Mouse (Mus musculus) thymus, adult 18-20 months (tissue): Measurements from ENCODE around the gene Atp6v0a2.

Experiments
- DNase-seq, 2 experiments: peaks; one replicate each; pipeline ENCODE4 v3.0.0; 2022; ENCODE audit warnings: mixed read lengths in 2 of 2

Gene Atp6v0a2

DNA sequence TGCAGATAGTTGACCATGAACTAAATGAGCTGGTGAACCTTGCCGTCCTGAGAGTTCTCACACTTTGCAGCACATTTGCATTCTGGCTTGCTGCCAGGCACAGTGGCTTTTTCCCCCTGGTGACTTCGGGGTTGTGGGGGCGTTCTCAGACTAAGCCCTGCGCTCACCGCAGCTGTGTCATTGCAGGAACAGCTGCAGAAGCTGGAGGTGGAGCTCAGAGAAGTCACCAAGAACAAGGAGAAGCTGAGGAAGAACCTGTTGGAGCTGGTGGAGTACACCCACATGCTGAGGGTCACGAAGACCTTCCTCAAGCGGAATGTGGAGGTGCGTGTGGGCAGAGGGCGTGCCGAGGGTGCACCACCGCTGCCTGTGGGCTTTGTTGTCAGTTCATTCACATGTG, 8.9 kb downstream of the Atp6v0a2 start:
- DNase-seq, result peak; percentile 72 to 80

DNA sequence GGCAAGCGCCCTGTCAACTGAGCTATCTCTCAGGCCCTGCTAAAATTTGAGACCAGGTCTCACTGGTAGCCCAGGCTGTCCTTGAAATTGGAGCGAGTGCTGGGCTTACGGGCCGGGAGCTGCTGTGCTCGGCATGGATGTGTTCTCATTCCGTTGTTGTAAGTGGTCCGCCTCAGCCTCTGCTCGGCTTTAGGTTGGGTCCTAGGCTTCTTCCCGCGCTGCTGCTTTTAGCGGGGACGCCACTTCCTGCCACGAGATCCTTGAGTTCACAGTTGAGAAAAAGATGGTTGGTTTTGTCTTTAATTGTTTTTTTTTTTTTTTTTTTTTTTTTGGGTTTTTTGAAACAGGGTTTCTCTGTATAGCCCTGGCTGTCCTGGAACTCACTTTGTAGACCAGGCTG, 9.5 kb downstream of the Atp6v0a2 start:
- DNase-seq, result peak in 1 of 2 experiments; percentile 44

DNA sequence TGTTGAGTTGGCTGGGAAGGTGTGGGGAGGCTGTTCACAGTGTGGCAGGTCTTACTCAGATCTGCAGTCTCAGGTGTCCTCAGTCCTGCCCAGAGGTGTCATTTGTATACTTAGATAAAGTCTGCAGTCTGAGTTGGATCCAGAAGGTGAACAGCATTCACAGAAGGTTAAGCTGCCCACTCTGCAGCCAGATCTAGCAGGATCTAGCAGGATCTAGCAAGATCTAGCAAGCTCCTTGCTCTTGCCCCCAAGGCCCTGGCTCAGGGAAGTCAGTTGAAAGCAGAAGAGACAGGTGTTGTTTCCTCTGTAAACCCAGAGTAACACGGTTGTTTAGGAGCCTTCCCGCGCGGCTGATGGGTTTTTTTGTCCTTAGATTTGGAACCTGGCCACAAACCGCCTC, 85.4 kb downstream of the Atp6v0a2 start:
- DNase-seq, result no peak

DNA sequence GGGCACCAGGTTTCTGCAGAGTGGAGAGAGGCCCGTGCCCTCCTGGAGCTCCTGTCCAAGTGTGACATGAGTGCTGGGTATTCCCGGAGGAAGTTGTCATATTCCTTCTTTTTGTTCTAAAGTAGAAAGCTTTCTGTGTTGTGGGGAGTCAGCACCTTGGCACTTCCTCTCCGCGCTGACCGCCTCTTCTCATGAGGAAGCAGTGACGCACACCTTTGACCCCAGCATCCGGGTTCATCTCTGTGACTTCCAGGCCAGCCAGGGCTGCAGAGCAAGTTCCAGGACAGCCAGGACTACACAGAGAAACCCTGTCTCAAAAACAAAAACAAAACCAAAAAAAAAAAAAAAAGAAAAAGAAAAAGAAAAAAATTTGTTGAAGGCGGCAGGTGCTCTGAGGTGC, 86.8 kb downstream of the Atp6v0a2 start:
- DNase-seq, result no peak

DNA sequence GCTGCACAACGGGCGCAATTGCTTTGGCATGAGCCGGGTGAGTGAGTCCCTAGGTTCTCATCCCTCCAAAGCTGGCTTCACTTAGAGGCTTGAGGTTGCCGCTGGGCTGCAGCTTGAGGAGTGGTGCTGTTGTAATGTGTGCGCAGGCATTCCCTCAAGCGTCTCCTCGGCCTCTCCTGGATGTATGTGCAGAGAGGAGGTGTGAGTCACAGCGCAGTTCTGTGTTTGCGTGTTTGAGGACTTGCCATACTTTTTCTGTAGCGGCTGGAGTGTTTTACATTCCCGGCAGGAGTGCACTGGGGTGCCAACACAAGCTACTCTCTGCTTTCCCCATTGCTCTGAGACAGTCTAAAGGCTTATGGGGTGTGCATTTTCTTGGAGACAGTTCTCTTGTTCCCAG, 89.6 kb downstream of the Atp6v0a2 start:
- no peak for DNase-seq

DNA sequence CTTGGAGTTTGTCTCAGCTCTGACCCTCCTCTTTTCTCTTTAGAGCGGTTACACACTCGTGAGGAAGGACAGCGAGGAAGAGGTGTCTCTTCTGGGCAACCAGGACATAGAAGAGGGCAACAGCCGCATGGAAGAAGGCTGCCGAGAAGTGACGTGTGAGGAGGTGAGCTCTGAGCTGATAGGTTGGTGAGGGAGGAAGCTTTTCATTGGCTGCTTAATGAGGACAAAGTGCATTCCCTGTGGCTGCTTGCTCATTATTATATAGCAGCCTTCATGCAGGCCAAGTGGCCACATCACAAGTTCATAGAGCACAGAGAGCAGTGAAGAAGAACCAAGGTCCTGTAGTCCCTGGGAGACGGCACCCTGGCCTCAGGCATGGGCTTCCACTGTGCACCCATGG, 90.0 kb downstream of the Atp6v0a2 start:
- no peak for DNase-seq

DNA sequence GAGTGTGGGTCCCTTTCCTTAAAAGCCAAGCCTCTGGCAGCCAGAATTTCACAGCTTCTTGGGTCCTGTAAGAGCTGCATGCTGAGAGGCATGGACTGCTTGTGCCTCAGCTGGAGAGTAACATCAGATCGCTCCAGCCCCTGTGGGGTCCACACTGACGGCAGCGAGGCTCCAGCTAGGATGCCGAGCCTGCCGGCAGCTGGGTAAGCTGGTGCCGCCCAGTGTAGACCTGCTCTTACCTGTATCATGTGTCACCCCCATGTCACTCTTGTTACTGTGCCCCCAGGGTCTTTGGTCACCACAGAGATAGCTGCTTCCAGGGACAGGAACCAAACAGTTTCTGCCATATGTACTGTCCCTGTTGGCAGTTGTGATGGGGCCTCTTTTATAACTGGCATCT, 94.7 kb downstream of the Atp6v0a2 start:
- DNase-seq, result no peak

DNA sequence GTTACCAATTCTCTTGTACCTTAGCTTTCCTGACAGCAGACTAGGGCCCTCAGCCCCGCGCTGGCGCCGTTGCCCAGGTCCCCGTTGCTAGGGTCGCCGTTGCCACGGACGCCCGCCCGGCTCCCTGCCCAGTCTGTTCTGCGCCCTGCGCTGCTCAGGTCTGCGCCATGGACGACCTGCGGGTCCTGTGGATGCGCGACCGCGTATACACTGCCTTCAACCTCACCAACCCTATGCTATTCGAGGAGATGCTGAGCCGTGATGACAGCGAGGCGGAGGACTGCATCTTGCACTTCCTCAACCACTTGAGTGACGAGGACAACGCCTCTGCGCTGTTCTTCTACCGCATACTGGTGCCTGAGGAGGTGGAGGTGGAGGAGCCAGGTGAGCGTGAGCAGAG, 96.6 kb downstream of the Atp6v0a2 start, which contains the start of gene Dnah10:
Gene Dnah10 (plus strand): TSS at position 89 of the 400 bp plus-strand sequence.
- no peak for DNase-seq

DNA sequence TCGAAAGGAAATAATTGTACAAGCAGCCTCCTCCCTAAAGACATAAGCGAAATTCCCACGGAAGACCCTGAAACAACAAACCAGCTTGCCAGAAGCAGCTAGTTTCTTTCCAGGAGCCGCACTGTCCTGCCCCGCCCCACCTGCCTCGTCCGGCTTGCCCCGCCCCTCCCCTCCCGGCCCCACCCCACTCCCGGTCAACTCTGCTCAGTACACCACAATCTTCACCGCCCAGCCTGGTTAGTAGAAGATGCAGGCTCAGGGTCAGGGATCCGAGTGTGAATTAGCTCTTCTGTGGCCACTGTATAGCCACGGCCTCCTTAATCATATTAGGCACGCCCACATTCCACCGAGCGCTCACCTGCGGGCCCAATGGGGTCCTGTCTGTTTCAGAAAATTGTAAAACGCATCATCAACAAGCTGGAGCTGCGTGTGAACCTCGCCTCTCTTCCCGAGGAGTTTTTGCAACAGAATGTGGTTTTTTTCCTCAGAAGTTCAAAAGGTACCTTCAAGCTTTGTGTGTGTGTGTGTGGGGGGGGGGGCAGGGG, 101.4 kb downstream of the Atp6v0a2 start:
- no peak for DNase-seq

DNA sequence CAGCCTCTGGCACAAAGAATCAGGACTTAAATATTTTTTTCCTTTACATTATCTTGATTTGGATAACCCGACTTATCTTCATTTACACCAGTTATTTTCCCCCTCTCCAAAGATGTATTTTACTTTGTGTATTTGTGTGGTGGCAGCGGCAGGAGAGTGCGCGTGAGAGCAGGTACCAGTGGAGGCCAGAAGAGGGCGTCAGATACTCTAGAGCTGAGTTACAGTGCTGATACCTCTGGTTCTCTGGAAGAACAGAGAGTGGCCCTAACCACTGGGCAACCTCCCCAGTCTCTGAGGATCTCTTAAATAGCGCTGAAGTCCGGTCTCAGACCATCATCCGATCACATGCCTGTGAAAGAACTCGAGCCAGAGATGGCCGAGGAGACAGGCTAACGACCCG, 105.6 kb downstream of the Atp6v0a2 start:
- no peak for DNase-seq

DNA sequence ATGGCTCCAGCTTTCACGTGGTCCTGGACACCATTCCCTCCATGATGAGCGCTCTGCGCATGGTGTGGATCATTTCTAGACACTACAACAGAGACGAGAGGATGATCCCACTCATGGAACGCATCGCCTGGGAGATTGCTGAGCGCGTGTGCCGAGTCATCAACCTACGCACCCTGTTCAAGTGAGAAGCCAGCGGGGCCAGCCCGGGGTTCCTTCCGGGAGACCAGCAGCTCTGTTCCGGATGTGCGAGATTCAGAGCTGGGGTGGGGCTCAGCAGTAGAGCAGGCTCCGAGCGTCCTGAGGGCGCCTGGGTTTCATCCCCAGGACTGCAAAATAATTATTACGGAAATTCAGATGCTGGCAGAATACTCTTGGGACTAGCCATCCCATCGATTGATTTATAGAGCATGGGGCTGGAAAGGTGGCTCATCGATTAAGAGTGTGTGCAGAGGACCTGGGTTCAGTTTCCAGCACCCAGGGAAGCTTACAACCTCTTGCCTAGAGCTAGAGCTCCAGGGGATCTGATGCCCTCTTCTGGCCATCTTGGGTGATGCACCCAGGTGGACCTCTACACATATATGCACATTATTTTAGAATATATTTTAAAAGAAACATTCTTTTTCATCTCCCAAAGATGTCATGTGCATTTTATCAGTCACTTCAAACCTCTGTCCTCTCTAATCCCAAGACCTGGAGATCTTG, 113.7 kb downstream of the Atp6v0a2 start:
- no peak for DNase-seq

DNA sequence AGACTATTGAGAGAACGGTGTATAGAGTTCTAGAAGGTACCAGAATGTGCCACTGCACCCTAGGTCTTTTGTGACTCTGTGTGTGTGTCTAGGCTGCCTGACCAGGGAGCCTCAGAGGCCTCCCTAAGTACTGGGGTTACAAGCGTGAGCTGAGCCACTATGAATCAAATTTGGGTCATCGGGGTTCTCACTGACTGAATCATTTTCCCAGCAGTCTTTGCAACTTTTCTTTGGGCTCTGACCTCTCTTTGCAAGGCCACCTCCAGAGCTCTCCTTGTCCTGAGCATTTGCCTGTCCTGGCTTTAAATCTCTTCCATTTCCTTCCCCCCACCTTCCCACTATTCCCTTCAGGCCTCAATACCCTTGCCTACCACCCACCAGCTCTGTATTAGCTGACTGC, 115.5 kb downstream of the Atp6v0a2 start:
- DNase-seq, result no peak

DNA sequence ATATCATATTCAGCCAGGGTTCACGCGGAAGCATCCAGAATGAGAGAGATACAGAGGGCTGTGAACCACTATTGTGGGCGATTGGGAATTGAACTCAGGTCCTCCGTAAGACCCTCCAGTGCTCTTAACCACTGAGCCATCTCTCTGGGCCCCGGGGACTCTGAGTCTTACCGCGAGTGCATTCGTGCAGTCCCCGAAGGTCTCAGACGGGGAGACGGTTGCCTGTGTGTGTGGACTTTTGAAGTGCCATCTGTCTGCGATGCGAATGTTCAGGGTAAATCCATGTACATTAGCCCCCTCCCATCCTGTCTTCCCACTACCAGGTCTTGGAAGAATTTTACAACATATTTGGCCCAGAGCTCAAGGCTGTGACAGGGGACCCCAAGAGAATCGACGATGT, 117.8 kb downstream of the Atp6v0a2 start:
- no peak for DNase-seq

DNA sequence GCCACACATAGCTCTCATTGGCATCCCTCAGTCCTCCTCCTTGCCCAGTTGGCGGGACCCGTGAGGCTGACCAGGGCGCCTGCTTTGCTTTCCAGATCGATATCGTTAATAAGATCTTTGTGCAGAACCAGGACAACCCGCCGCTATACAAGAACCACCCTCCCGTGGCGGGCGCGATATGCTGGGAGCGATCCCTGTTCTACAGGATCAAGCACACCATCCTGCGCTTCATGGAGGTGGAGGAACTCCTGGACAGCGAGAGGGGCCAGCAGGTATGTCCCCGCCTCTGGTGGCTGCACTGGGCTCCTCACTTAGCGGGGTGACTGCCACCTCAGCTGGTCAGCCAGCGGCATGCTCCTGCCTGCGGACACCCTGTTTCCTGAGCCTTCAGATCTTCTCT, 119.9 kb downstream of the Atp6v0a2 start:
- DNase-seq, result no peak

DNA sequence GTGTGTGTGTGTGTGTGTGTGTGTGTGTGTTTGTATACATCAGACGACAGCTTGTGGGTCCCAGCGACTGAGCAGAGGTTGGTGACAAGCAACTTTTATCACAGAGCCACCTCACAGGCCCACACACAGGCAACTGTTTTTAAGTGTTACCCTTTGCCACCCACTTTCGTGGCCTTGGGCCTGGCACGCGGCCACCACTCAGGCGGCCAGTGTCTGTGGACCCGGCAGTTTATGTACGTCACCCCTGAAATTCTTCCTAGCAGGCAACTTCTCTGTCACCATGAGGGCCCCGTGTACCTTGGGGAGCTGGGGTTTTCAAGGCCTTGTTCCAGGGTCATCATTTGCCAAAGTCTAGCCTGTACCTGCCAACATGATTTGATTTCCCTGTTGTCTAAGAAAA, 123.3 kb downstream of the Atp6v0a2 start:
- no peak for DNase-seq

DNA sequence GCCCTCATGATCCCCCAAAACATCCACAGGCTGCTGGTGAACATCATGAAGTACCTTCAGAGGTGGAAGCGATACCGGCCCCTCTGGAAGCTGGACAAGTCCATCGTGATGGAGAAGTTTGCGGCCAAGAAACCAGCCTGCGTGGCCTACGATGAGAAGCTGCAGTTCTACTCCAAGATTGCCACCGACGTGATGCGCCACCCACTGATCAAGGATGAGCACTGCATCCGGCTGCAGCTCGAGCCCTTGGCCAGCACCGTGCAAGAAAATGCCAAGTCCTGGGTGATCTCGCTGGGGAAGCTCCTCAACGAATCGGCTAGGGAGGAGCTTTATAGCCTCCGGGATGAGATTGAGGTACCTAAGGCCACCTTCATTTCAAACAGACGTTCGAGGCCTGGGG, 132.6 kb downstream of the Atp6v0a2 start:
- no peak for DNase-seq

DNA sequence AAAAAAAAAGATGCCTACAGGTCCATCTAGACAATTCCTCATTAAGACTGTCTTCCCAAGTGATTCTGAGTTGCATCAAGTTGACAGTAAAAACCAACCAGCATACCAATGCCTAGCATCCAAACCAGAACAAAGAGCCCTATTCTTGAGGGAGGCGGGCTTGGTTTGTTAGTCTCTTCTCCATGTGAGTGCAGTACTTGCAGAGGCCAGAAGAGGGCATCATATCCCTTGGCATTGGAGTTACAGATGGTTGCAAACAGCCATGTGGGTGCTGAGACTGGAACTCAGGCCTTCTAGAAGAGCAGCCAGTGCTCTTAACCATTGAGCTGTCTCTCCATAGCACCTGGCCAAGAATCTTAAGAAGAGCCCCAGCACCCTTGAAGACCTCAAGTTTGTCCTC, 133.4 kb downstream of the Atp6v0a2 start:
- no peak for DNase-seq
